15 mouse cellular contexts compared by ENCODE assay signal in genomic region chr7:46718591-46719270, GRCm38 (mm10). TPM values are rescaled to one million over a fixed set of nuclear protein-coding genes. Genes with fewer than 3 reads are reported as not detected.
A peak's percentile ranks its signal among the peaks of the same experiment; 100 is the strongest.
DNase-seq lines count a peak whose midpoint lies in the region.
"Had no signal": no experiment of that assay in that cellular context is flagged by ENCODE, and none has a peak within 500 bp of the region (broad histone marks: within the 10 kb centered on the region; RNA-seq: fewer than 3 reads in every experiment).

No protein-coding gene starts in this region.

- intact Hi-C loops in heart, postnatal 25 days (cut with DNase I), result loop anchor here (10.0 kb wide), 1 partner anchor 684 kb away; the partner anchor contains the start of genes Abcc6 and Nomo1

- DNase-seq in layer of hippocampus, postnatal 14 days (ENCODE audit: low spot score in 2 of 2), result peak; percentile 23 to 30
- no peak for DNase-seq in layer of hippocampus, postnatal 36 days
- DNase-seq in brain, adult 2 months (ENCODE audit: low read depth, low spot score), result peak; percentile 99
- peak; percentile 26 for DNase-seq in brain, embryonic 18.5 days (ENCODE audit: low read depth, low spot score)
- peak; percentile 84 to 88 for DNase-seq in cerebellum, postnatal 10 days
- DNase-seq in heart, adult 11 months, result no peak
- DNase-seq in heart, postnatal 25 days (ENCODE audit: low spot score), result no peak
- no peak for DNase-seq in gastrocnemius, postnatal 10 days
- DNase-seq: embryo, embryonic 11 days; spleen, adult 18-20 months; thymus, postnatal 4 days had no signal

RNA-seq across cellular contexts. Expression of gene Saa3, which starts 3.2 kb away (rescaled TPM):
- total RNA-seq in layer of hippocampus, postnatal 14 days (2021), result not detected
- not detected for total RNA-seq in layer of hippocampus, postnatal 36 days (2021)
- total RNA-seq in heart, postnatal 25 days (2021), result 1 to 10 TPM in 1 of 2 experiments, under 1 TPM in 1; 0.53 to 2.4 TPM
- not detected for total RNA-seq in gastrocnemius, postnatal 10 days (2021)
- total RNA-seq: layer of hippocampus, adult 18-20 months; left cerebral cortex, adult 2 months had no signal

RNA-seq across cellular contexts. Expression of gene Saal1, which starts 8.3 kb away (rescaled TPM):
- 1 to 10 TPM; 9.0 to 9.1 TPM for total RNA-seq in layer of hippocampus, postnatal 14 days (2021)
- 10 to 100 TPM; 10.3 to 11.3 TPM for total RNA-seq in layer of hippocampus, postnatal 36 days (2021)
- total RNA-seq in heart, postnatal 25 days (2021), result 1 to 10 TPM; 4.1 to 4.7 TPM
- total RNA-seq in gastrocnemius, postnatal 10 days (2021), result 1 to 10 TPM; 4.9 to 7.0 TPM

RNA-seq across cellular contexts. Expression of gene Saa4, which starts 13.7 kb away (rescaled TPM):
- not detected for total RNA-seq in layer of hippocampus, postnatal 14 days (2021)
- not detected for total RNA-seq in layer of hippocampus, postnatal 36 days (2021)
- total RNA-seq in heart, postnatal 25 days (2021), result not detected
- total RNA-seq in gastrocnemius, postnatal 10 days (2021), result not detected
- total RNA-seq: G1E; layer of hippocampus, adult 18-20 months; left cerebral cortex, adult 2 months had no signal

RNA-seq across cellular contexts. Expression of gene Saa1, which starts 24.0 kb away (rescaled TPM):
- not detected for total RNA-seq in layer of hippocampus, postnatal 14 days (2021)
- not detected for total RNA-seq in layer of hippocampus, postnatal 36 days (2021)
- total RNA-seq in heart, postnatal 25 days (2021), result not detected
- under 1 TPM in 1 of 2 experiments, not detected in 1; 0.70 TPM for total RNA-seq in gastrocnemius, postnatal 10 days (2021)
- total RNA-seq: adrenal gland, adult 2 months; G1E; layer of hippocampus, adult 18-20 months; left cerebral cortex, adult 2 months had no signal

RNA-seq across cellular contexts. Expression of gene Saa2, which starts 32.9 kb away (rescaled TPM):
- total RNA-seq in layer of hippocampus, postnatal 14 days (2021), result not detected
- not detected for total RNA-seq in layer of hippocampus, postnatal 36 days (2021)
- not detected for total RNA-seq in heart, postnatal 25 days (2021)
- not detected for total RNA-seq in gastrocnemius, postnatal 10 days (2021)
- total RNA-seq: adrenal gland, adult 2 months; G1E; layer of hippocampus, adult 18-20 months; left cerebral cortex, adult 2 months had no signal

Comparison
In these comparisons a context has a peak if more than half of its experiments do, and no peak if none do; other contexts are left out.
1. DNase-seq: peak in layer of hippocampus, postnatal 14 days (2 of 2), brain, adult 2 months (single experiment), brain, embryonic 18.5 days (single experiment) and cerebellum, postnatal 10 days (2 of 2); none in layer of hippocampus, postnatal 36 days (0 of 2), heart, adult 11 months (single experiment), heart, postnatal 25 days (single experiment) and gastrocnemius, postnatal 10 days (single experiment).